ENCODE assay signal across 8 mouse cellular contexts in the genomic region with DNA sequence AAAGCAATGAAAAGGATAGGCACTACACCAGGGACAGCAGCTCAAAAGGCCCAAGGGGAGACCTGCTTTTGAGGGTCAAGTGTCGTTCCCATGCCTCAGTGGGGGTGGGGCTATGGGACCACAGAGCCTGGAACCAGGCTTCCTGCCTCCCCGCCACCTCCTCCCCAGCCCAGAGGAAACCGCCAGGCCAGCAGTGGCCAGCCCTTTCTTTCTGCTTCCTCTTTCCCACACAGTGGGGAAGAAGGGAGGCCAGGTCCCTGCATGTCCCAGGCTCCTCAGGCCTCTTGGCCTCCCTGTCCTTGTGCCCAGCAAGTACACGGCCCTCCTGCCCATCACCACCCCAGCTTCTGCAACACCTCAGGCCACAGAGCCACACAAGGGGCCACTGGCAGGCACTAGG. TPM values are rescaled to one million over a fixed set of nuclear protein-coding genes. Genes with fewer than 3 reads are reported as not detected.
DNase-seq lines count a peak whose midpoint lies in the region; ATAC-seq and TF ChIP-seq lines count a peak whose summit lies in the region.

No protein-coding gene starts in this region.

- H3K9ac ChIP-seq in liver, embryonic 15.5 days = no peak overlapping the region
- H3K9ac ChIP-seq in stomach, postnatal 0 days (ENCODE audit: low read length) = no peak overlapping the region

- H3K27me3 ChIP-seq in G1E (ENCODE audit: insufficient read depth, low read length) = no peaks in the 10 kb centered on the region
- no peaks in the 10 kb centered on the region for H3K27me3 ChIP-seq in liver, embryonic 15.5 days
- H3K27me3 ChIP-seq in stomach, postnatal 0 days (ENCODE audit: control insufficient read depth, insufficient read depth, low read length) = no peaks in the 10 kb centered on the region

- H3K4me3 ChIP-seq in G1E (ENCODE audit: low read depth, low read length) = peak overlapping the region; percentile 21; the same call in 1 of the 2 replicates
- H3K4me3 ChIP-seq in liver, embryonic 15.5 days (replicated peaks) = no peak overlapping the region
- H3K4me3 ChIP-seq in stomach, postnatal 0 days (ENCODE audit: low read depth, low read length) = no peak overlapping the region

- TF ChIP-seq EP300 in stomach, postnatal 0 days (optimal IDR thresholded peaks at IDR 0.05) = no peak

- H3K27ac ChIP-seq in liver, embryonic 15.5 days (replicated peaks) = peak overlapping the region; percentile 45; the same call in 1 of the 2 replicates
- peak overlapping the region; percentile 24; the same call in 1 of the 2 replicates for H3K27ac ChIP-seq in stomach, postnatal 0 days (replicated peaks)

- no peak overlapping the region for H3K4me2 ChIP-seq in liver, embryonic 15.5 days
- no peak overlapping the region for H3K4me2 ChIP-seq in stomach, postnatal 0 days (replicated peaks; ENCODE audit: low read depth)

- peaks cover 39% of the 10 kb centered on the region for H3K4me1 ChIP-seq in G1E (ENCODE audit: insufficient read depth, low read depth, low read length)
- H3K4me1 ChIP-seq in liver, embryonic 15.5 days (replicated peaks) = peaks cover 50% of the 10 kb centered on the region
- H3K4me1 ChIP-seq in stomach, postnatal 0 days (replicated peaks; ENCODE audit: control insufficient read depth, insufficient read depth) = 0 out of 2 replicates have a peak, but pooled peaks cover 2% of the 10 kb centered on the region

- WGBS in liver, embryonic 15.5 days (ENCODE audit: insufficient replicate concordance) = 46% methylated on average over 4 of the region's 4 CpGs
- 62% methylated on average over 4 of the region's 4 CpGs for WGBS in stomach, postnatal 0 days

- H3K36me3 ChIP-seq in G1E (replicated peaks) = peaks cover 100% of the 10 kb centered on the region
- H3K36me3 ChIP-seq in liver, embryonic 15.5 days (replicated peaks) = peaks cover 92% of the 10 kb centered on the region
- peaks cover 4% of the 10 kb centered on the region for H3K36me3 ChIP-seq in stomach, postnatal 0 days (ENCODE audit: control insufficient read depth, insufficient read depth, low read length)

- H3K9me3 ChIP-seq in G1E (replicated peaks) = peaks cover 9% of the 10 kb centered on the region
- H3K9me3 ChIP-seq in liver, embryonic 15.5 days (replicated peaks) = no peaks in the 10 kb centered on the region
- H3K9me3 ChIP-seq in stomach, postnatal 0 days (ENCODE audit: control insufficient read depth, low read length) = no peaks in the 10 kb centered on the region

- ATAC-seq in G1E (ENCODE audit: extremely low read depth, insufficient number of reproducible peaks, low FRiP score, poor library complexity, severe bottlenecking) = peak; percentile 63; the same call in 1 of the 2 replicates
- peak; percentile 40; the same call in 1 of the 2 replicates for ATAC-seq in liver, embryonic 15.5 days (ENCODE audit: insufficient read depth)
- ATAC-seq in stomach, postnatal 0 days (ENCODE audit: low FRiP score, low TSS enrichment) = no peak

- DNase-seq in adrenal gland, adult (ENCODE audit: inconsistent age in 2 of 2, low spot score in 1 of 2) = peak; percentile 49 to 68
- no peak for DNase-seq in adrenal gland, postnatal 4 days (ENCODE audit: low spot score in 2 of 2)
- no peak for DNase-seq in G1E (ENCODE audit: low spot score)
- DNase-seq in heart, postnatal 4 days = peak; percentile 63
- no peak for DNase-seq in stomach, postnatal 0 days (ENCODE audit: low spot score)
- no peak for DNase-seq in thymus, postnatal 14 days
- no peak for DNase-seq in c-Kit-positive CD71-positive TER-119-positive erythroid progenitor cells, embryonic 14.5 days (ENCODE audit: low spot score)

- no peak for TF ChIP-seq CTCF in G1E (IDR thresholded peaks at IDR 0.05; ENCODE audit: low read depth, low read length)
- no peak for TF ChIP-seq CTCF in stomach, postnatal 0 days (IDR thresholded peaks at IDR 0.05; ENCODE audit: low read depth)

RNA-seq across cellular contexts. Expression of a gene that starts 13.3 kb away (rescaled TPM):
- total RNA-seq in adrenal gland, postnatal 4 days (2021) = 10 to 100 TPM; 49.7 to 54.1 TPM
- total RNA-seq in G1E (2014; fragmentation: Nextera tagmentation) (20.4 and 25.7 TPM in 2 replicates), G1E (2017) (16.3 and 20.3 TPM in 2 replicates)
- 122 and 186 TPM in 2 replicates for polyA plus RNA-seq in G1E (2012)
- total RNA-seq in heart, postnatal 4 days (2021) = 10 to 100 TPM; 36.7 to 39.2 TPM
- polyA plus RNA-seq in liver, embryonic 15.5 days (2015; fragmentation: Nextera tagmentation; extraction: Ambion mirVana) = 6.7 and 7.7 TPM in 2 replicates
- polyA plus RNA-seq in stomach, postnatal 0 days (2015; fragmentation: Nextera tagmentation; extraction: Ambion mirVana) = 7.9 and 8.6 TPM in 2 replicates

RNA-seq across cellular contexts. Expression of a gene that starts 24.7 kb away (rescaled TPM):
- 10 to 100 TPM; 12.8 to 13.6 TPM for total RNA-seq in adrenal gland, postnatal 4 days (2021)
- total RNA-seq in G1E (2014; fragmentation: Nextera tagmentation) (0.92 and 2.6 TPM in 2 replicates), G1E (2017) (2.5 and 2.6 TPM in 2 replicates)
- 13.3 and 17.6 TPM in 2 replicates for polyA plus RNA-seq in G1E (2012)
- total RNA-seq in heart, postnatal 4 days (2021) = 10 to 100 TPM in 1 of 2 experiments, 1 to 10 TPM in 1; 9.3 to 10.9 TPM
- polyA plus RNA-seq in liver, embryonic 15.5 days (2015; fragmentation: Nextera tagmentation; extraction: Ambion mirVana) = 3.9 and 4.5 TPM in 2 replicates
- polyA plus RNA-seq in stomach, postnatal 0 days (2015; fragmentation: Nextera tagmentation; extraction: Ambion mirVana) = 24.3 and 26.7 TPM in 2 replicates

Comparison
In these comparisons a context has a peak if more than half of its experiments do, and no peak if none do; other contexts are left out.
1. DNase-seq: peak in adrenal gland, adult (2 of 2) and heart, postnatal 4 days (single experiment); none in adrenal gland, postnatal 4 days (0 of 2), G1E (single experiment), stomach, postnatal 0 days (single experiment), thymus, postnatal 14 days (single experiment) and c-Kit-positive CD71-positive TER-119-positive erythroid progenitor cells, embryonic 14.5 days (single experiment).